Mouse (Mus musculus) T-helper 1 cell (primary cell): ENCODE measurements around the gene Mid1.

Experiments
- in situ Hi-C: fragments of 300-600 bp; cut with MboI, MseI; formaldehyde crosslinking; loops from one replicate; pipeline ENCODE4 v1.15.1; 2025; ENCODE audit warnings: high pct_unique_total_duplicates

The Mid1 gene

GRCm38 (mm10) chrX:169971562-169971961 lies 286.6 kb downstream of the Mid1 start:
- in situ Hi-C loops, result loop anchor here (10.0 kb wide), 1 partner anchor 53 kb away; no protein-coding TSS in a partner anchor

GRCm38 (mm10) chrX:169972131-169972530 lies 287.1 kb downstream of the Mid1 start:
- in situ Hi-C loops, result loop anchor here (10.0 kb wide), 1 partner anchor 53 kb away; no protein-coding TSS in a partner anchor

GRCm38 (mm10) chrX:169972791-169973494 lies 287.9 kb downstream of the Mid1 start:
- in situ Hi-C loops, result loop anchor here (10.0 kb wide), 1 partner anchor 52 kb away; no protein-coding TSS in a partner anchor

GRCm38 (mm10) chrX:169973806-169974205 lies 288.8 kb downstream of the Mid1 start:
- in situ Hi-C loops, result loop anchor here (10.0 kb wide), 1 partner anchor 51 kb away; no protein-coding TSS in a partner anchor

- in situ Hi-C loops, result loop anchor here (10.0 kb wide), 1 partner anchor 50 kb away; no protein-coding TSS in a partner anchor
Measured at GRCm38 (mm10) chrX:169974456-169974855, 289.5 kb downstream of the Mid1 start.

- in situ Hi-C loops, result loop anchor here (10.0 kb wide), 1 partner anchor 50 kb away; no protein-coding TSS in a partner anchor
Measured at GRCm38 (mm10) chrX:169974974-169975373, 290.0 kb downstream of the Mid1 start.

- in situ Hi-C loops, result loop anchor here (10.0 kb wide), 1 partner anchor 49 kb away; no protein-coding TSS in a partner anchor
Measured at GRCm38 (mm10) chrX:169975681-169976131, 290.7 kb downstream of the Mid1 start.

- in situ Hi-C loops, result loop anchor here (10.0 kb wide), 1 partner anchor 48 kb away; no protein-coding TSS in a partner anchor
Measured at GRCm38 (mm10) chrX:169976340-169976739, 291.3 kb downstream of the Mid1 start.

- in situ Hi-C loops, result loop anchor here (10.0 kb wide), 1 partner anchor 47 kb away; no protein-coding TSS in a partner anchor
Measured at GRCm38 (mm10) chrX:169977856-169978435, 292.9 kb downstream of the Mid1 start.

GRCm38 (mm10) chrX:169978436-169979381 lies 293.7 kb downstream of the Mid1 start:
- in situ Hi-C loops, result loop anchor here (10.0 kb wide), 1 partner anchor 46 kb away; no protein-coding TSS in a partner anchor

GRCm38 (mm10) chrX:169979461-169980202 lies 294.6 kb downstream of the Mid1 start:
- in situ Hi-C loops, result loop anchor here (10.0 kb wide), 2 partner anchors 45 to 765 kb away; no protein-coding TSS in a partner anchor

GRCm38 (mm10) chrX:169980203-169980556 lies 295.2 kb downstream of the Mid1 start:
- in situ Hi-C loops, result loop anchor here (10.0 kb wide), 1 partner anchor 765 kb away; no protein-coding TSS in a partner anchor

GRCm38 (mm10) chrX:169980809-169981289 lies 295.9 kb downstream of the Mid1 start:
- in situ Hi-C loops, result loop anchor here (10.0 kb wide), 1 partner anchor 764 kb away; no protein-coding TSS in a partner anchor

- in situ Hi-C loops, result loop anchor here (10.0 kb wide), 1 partner anchor 763 kb away; no protein-coding TSS in a partner anchor
Measured at GRCm38 (mm10) chrX:169981761-169982181, 296.8 kb downstream of the Mid1 start.

GRCm38 (mm10) chrX:169982606-169983400 lies 297.8 kb downstream of the Mid1 start:
- in situ Hi-C loops, result loop anchor here (10.0 kb wide), 1 partner anchor 762 kb away; no protein-coding TSS in a partner anchor

GRCm38 (mm10) chrX:169983401-169984165 lies 298.6 kb downstream of the Mid1 start:
- in situ Hi-C loops, result loop anchor here (10.0 kb wide), 1 partner anchor 761 kb away; no protein-coding TSS in a partner anchor

GRCm38 (mm10) chrX:169984331-169984730 lies 299.3 kb downstream of the Mid1 start:
- in situ Hi-C loops, result loop anchor here (10.0 kb wide), 1 partner anchor 760 kb away; no protein-coding TSS in a partner anchor

- in situ Hi-C loops, result loop anchor here (10.0 kb wide), 1 partner anchor 760 kb away; no protein-coding TSS in a partner anchor
Measured at GRCm38 (mm10) chrX:169984853-169985252, 299.9 kb downstream of the Mid1 start.
